Mouse (Mus musculus) MEL (cell line): ENCODE data around the gene Arhgap42. TPM values are rescaled to one million over a fixed set of nuclear protein-coding genes. Genes with fewer than 3 reads are reported as not detected.

Experiments used
- DNase-seq: peaks from one replicate; pipeline ENCODE4 v3.0.0; 2011; ENCODE audit warnings: low read depth, low spot score
- H3K27ac ChIP-seq: 2 replicates; pipeline ENCODE4 v1.5.1; 2012; ENCODE audit warnings: low read depth, mild to moderate bottlenecking, control low read depth, low read length, moderate library complexity; ENCODE audit not compliant: control insufficient read depth
- H3K27me3 ChIP-seq, 2 experiments: fragments of 150-350 bp in 1 of 2; sonication (generic) in 1 of 2; 2 replicates each; pipeline ENCODE4 v1.6.1; 2012; ENCODE audit warnings: low read length in 2 of 2, mild to moderate bottlenecking in 2 of 2, improper control_type of control experiment in 1 of 2, moderate library complexity in 1 of 2; ENCODE audit not compliant: insufficient read depth in 2 of 2, control insufficient read depth in 1 of 2
- H3K36me3 ChIP-seq, 2 experiments: 2 replicates each; pipeline ENCODE4 v1.6.1; 2012 to 2014; ENCODE audit warnings: low read length in 2 of 2, improper control_type of control experiment in 1 of 2, inconsistent platforms in 1 of 2, mild to moderate bottlenecking in 1 of 2; ENCODE audit not compliant: insufficient read depth in 2 of 2, control insufficient read depth in 1 of 2
- H3K4me1 ChIP-seq, 2 experiments: fragments of 150-350 bp in 1 of 2; sonication (generic) in 1 of 2; 2 replicates each; pipeline ENCODE4 v1.6.1; 2012; ENCODE audit warnings: low read length in 2 of 2, improper control_type of control experiment in 1 of 2, mild to moderate bottlenecking in 1 of 2; ENCODE audit not compliant: insufficient read depth in 2 of 2, control insufficient read depth in 1 of 2
- H3K4me3 ChIP-seq, 2 experiments: fragments of 150-350 bp in 1 of 2; sonication (generic) in 1 of 2; 2 replicates each; pipeline ENCODE4 v1.5.1; 2012; ENCODE audit warnings: low read depth in 2 of 2, low read length in 2 of 2, mild to moderate bottlenecking in 2 of 2, moderate library complexity in 2 of 2, control low read depth in 1 of 2, improper control_type of control experiment in 1 of 2; ENCODE audit not compliant: control insufficient read depth in 1 of 2, insufficient read depth in 1 of 2
- H3K79me2 ChIP-seq: 2 replicates; pipeline ENCODE4 v1.6.1; 2012; ENCODE audit warnings: mild to moderate bottlenecking, low read length, moderate library complexity; ENCODE audit not compliant: control insufficient read depth, poor library complexity, insufficient read depth
- H3K9ac ChIP-seq: 2 replicates; pipeline ENCODE4 v1.6.1; 2012; ENCODE audit warnings: low read depth, mild to moderate bottlenecking, control low read depth, low read length, moderate library complexity; ENCODE audit not compliant: control insufficient read depth, poor library complexity, severe bottlenecking
- H3K9me3 ChIP-seq: fragments of 150-350 bp; sonication (generic); replicated peaks from 2 replicates; pipeline ENCODE4 v1.6.1; 2012; ENCODE audit warnings: mild to moderate bottlenecking, low read length, improper control_type of control experiment, moderate library complexity; ENCODE audit not compliant: insufficient read depth
- EP300 ChIP-seq, 2 experiments: IDR thresholded peaks; 2 replicates each; pipeline ENCODE4 v1.6.1; 2011; ENCODE audit warnings: improper control_type of control experiment in 2 of 2, low read length in 2 of 2, low read depth in 1 of 2, mild to moderate bottlenecking in 1 of 2
- MAX ChIP-seq: IDR thresholded peaks from 2 replicates; pipeline ENCODE4 v1.6.1; 2011; ENCODE audit warnings: low read length, improper control_type of control experiment
- MYC ChIP-seq: IDR thresholded peaks from 2 replicates; pipeline ENCODE4 v1.6.1; 2011; ENCODE audit warnings: low read depth, mild to moderate bottlenecking, low read length, improper control_type of control experiment, moderate library complexity
- NELFE ChIP-seq: IDR thresholded peaks from 2 replicates; pipeline ENCODE4 v1.6.1; 2011; ENCODE audit warnings: low read depth, low read length, improper control_type of control experiment
- RAD21 ChIP-seq: IDR thresholded peaks from 2 replicates; pipeline ENCODE4 v1.6.1; 2011; ENCODE audit warnings: mild to moderate bottlenecking, low read depth, low read length, improper control_type of control experiment
- RCOR1 ChIP-seq: IDR thresholded peaks from 2 replicates; pipeline ENCODE4 v1.6.1; 2012; ENCODE audit warnings: low read depth, mild to moderate bottlenecking, inconsistent platforms, low read length, improper control_type of control experiment
- SIN3A ChIP-seq: IDR thresholded peaks from 2 replicates; pipeline ENCODE4 v1.6.1; 2012; ENCODE audit warnings: low read length, improper control_type of control experiment, inconsistent platforms
- SMC3 ChIP-seq: IDR thresholded peaks from 2 replicates; pipeline ENCODE4 v1.6.1; 2011; ENCODE audit warnings: low read depth, low read length, improper control_type of control experiment
- USF1 ChIP-seq: IDR thresholded peaks from 2 replicates; pipeline ENCODE4 v1.6.1; 2014; ENCODE audit warnings: low read depth, mild to moderate bottlenecking, inconsistent platforms, low read length, improper control_type of control experiment, moderate library complexity
- USF2 ChIP-seq, 2 experiments: IDR thresholded peaks; 2 replicates each; pipeline ENCODE4 v1.6.1; 2011 to 2012; ENCODE audit warnings: improper control_type of control experiment in 2 of 2, low read length in 2 of 2, borderline replicate concordance in 1 of 2, inconsistent platforms in 1 of 2, low read depth in 1 of 2, mild to moderate bottlenecking in 1 of 2; ENCODE audit not compliant: insufficient read depth in 1 of 2
- ZC3H11A ChIP-seq: IDR thresholded peaks from 2 replicates; pipeline ENCODE4 v1.6.1; 2012; ENCODE audit warnings: low read depth, mild to moderate bottlenecking, inconsistent platforms, low read length, improper control_type of control experiment
- ZMIZ1 ChIP-seq: IDR thresholded peaks from 2 replicates; pipeline ENCODE4 v1.6.1; 2012; ENCODE audit warnings: low read depth, mild to moderate bottlenecking, inconsistent platforms, low read length, improper control_type of control experiment, moderate library complexity
- polyA plus RNA-seq, 2 experiments: library from polyadenylated mRNA; stranded (reverse) in 1 of 2; unstranded in 1 of 2; fragments of >175 nt in 1 of 2; fragments of >200 nt in 1 of 2; gene quantifications; 2 replicates each; pipeline versions ENCODE4 v1.2.1 to v1.2.4; 2012; ENCODE audit warnings: low replicate concordance in 2 of 2, low read depth in 1 of 2; ENCODE audit not compliant: insufficient read length in 2 of 2, insufficient read depth in 1 of 2, missing spikeins in 1 of 2
- total RNA-seq: library from RNA; depleted of rRNA; stranded (reverse); fragments of 300-350 nt; gene quantifications from 2 replicates; pipeline ENCODE4 v1.2.3, GENCODE M21; 2012

Gene Arhgap42
- total and polyA plus RNA-seq, 3 experiments = not detected

GRCm38 (mm10) chr9:9113847-9114246 is 125.1 kb downstream of the Arhgap42 start:
- H3K79me2 ChIP-seq = no peaks in the 10 kb centered on the region
- H3K27ac ChIP-seq = no peak overlapping the region
- no peak for TF ChIP-seq MYC
- no peaks in the 10 kb centered on the region for H3K9me3 ChIP-seq
- H3K4me1 ChIP-seq = no peaks in the 10 kb centered on the region
- no peak overlapping the region for H3K9ac ChIP-seq
- no peak for DNase-seq
- H3K36me3 ChIP-seq = no peaks in the 10 kb centered on the region
- no peak overlapping the region for H3K4me3 ChIP-seq
- no peaks in the 10 kb centered on the region for H3K27me3 ChIP-seq

GRCm38 (mm10) chr9:9112921-9113320 is 126.0 kb downstream of the Arhgap42 start:
- TF ChIP-seq NELFE (no peak), EP300 (IDR thresholded peaks at IDR 0.05; ENCODE audit: low read depth in 1 of 2, low read length in 2 of 2) (no peak), USF1 (no peak), MAX (no peak), SMC3 (no peak), RCOR1 (no peak), SIN3A (no peak)
- Histone ChIP-seq H3K4me1 (no peaks in the 10 kb centered on the region), H3K27me3 (no peaks in the 10 kb centered on the region), H3K79me2 (no peaks in the 10 kb centered on the region), H3K4me3 (no peak overlapping the region), H3K9me3 (no peaks in the 10 kb centered on the region), H3K9ac (no peak overlapping the region), H3K36me3 (no peaks in the 10 kb centered on the region), H3K27ac (no peak overlapping the region)
- DNase-seq = no peak

DNA sequence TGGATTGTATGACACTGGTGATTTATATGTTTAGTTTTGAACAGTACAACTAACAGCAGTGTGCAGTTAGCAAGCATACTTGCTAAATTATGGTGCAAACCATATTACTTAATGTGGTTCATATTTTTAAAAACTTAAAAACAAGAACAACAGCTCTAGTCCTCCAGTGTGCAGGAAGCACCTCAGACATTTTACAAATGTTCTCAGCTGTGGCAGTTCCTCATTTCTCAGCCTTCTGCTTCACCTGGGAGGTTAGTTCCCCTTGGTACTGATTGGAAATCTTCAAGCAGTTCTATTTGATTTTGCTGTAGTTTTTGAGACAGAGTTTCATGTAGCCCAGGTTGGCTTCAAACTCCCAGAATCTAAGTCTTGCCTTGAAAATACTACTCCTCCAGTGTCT is 131.2 kb downstream of the Arhgap42 start:
- Histone ChIP-seq H3K9ac (no peak overlapping the region), H3K4me3 (no peak overlapping the region), H3K27ac (no peak overlapping the region), H3K36me3 (no peaks in the 10 kb centered on the region), H3K27me3 (no peaks in the 10 kb centered on the region), H3K9me3 (no peaks in the 10 kb centered on the region), H3K79me2 (no peaks in the 10 kb centered on the region)
- no peak for DNase-seq
- TF ChIP-seq ZC3H11A (no peak), ZMIZ1 (no peak), USF2 (IDR thresholded peaks at IDR 0.05; ENCODE audit: borderline replicate concordance in 1 of 2, insufficient read depth in 1 of 2, low read depth in 1 of 2, low read length in 2 of 2) (no peak), RAD21 (no peak), USF1 (no peak)
- TF ChIP-seq, all 39 proteins: peak for 0
- H3K4me1 ChIP-seq = no peaks in the 10 kb centered on the region
